Mouse (Mus musculus) olfactory bulb, adult 2 months (tissue): ENCODE results near the gene 1700020D05Rik.

Experiments used
- CTCF ChIP-seq: fragments of 200-500 bp; IDR thresholded peaks from 2 replicates; pipeline ENCODE4 v1.5.1; 2012; ENCODE audit warnings: low read depth, mild to moderate bottlenecking, low read length, moderate library complexity; ENCODE audit not compliant: insufficient read depth
- POLR2A ChIP-seq: fragments of 200-500 bp; IDR thresholded peaks from 2 replicates; pipeline ENCODE4 v1.6.1; 2012; ENCODE audit warnings: mild to moderate bottlenecking, low read depth, low read length, moderate library complexity; ENCODE audit not compliant: insufficient read depth

GRCm38 (mm10) chr19:5510031-5511026, 6.7 kb upstream of the 1700020D05Rik start, which contains the start of gene Snx32:
- TF ChIP-seq CTCF = no peak
- 0 out of 2 replicates have a peak, but pooled peaks have one; percentile 32 for TF ChIP-seq POLR2A
